Mouse (Mus musculus): ENCODE measurements around the gene Zic4. TPM values are rescaled to one million over a fixed set of nuclear protein-coding genes. Genes with fewer than 3 reads are reported as not detected.

The Zic4 gene
- not detected for polyA plus RNA-seq (2014; fragmentation: Illumina TruSeq; extraction: RNeasy Lipid Tissue Mini Kit (QIAGEN cat#74804); ENCODE audit: insufficient read depth, low read depth, low replicate concordance)

DNA sequence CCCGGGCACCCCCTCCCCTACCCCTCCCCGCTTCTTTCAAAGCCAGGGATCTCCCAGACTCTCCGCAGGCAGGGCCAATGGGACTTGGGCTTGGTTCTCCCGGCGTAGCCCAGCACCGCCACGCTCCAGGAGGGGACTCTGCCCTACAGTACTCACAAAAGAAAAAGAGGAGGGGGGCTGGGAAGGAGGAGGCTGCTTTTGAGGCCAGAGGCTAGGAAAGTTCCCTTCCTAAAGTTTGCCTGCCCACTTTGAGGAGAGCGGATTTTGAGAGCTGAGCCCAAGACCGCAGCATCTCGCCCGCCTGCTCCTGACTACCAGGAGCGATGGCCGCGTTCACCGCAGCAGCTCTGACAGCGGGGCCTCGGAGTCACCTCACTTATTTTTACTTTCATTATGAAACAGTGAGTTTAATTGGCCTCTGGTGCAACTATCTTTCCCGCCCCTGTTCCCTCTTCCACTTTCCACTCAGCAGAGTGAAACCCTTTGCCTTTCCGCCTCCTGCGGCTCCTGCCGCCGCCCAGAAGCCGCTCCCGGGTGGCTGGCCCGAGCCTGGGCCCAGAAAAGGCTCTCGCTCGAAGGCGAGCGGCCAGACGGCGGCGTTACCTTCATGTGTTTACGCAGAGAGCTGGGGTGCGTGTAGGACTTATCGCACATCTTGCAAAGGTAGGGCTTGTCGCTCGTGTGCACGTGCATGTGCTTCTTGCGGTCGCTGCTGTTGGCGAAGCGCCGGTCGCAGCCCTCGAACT, at the start of gene Zic4:
Gene Zic4 (plus strand): TSS at position 558 of the 746 bp plus-strand sequence.

DNA sequence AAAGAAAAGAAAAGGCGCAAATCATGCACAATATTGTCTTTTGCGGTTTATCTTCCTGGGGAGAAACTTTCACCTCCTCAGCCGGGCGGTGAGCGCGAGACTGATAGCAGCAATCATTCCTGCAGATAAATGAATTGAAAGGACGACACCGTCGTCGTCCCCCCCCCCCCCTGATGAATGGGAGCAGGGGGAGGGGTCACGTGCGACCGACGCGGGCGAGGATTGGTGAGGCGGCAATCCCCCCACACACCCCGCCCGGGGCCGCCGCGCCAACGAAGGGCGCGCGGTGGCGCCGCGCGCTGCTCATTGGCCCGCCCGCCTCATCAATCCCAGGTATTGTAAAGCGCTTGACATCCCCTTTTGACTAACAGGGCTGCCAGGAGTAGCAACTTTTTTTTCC, 3.5 kb downstream of the Zic4 start, which contains the start of gene Zic1:
Gene Zic1 (minus strand): TSS at position 147 of the 400 bp plus-strand sequence.

Other genes with a start within 250 kb of the Zic4 start
- not detected for gene Zic1, start 3.4 kb downstream of the Zic4 start, polyA plus RNA-seq (2014; fragmentation: Illumina TruSeq; extraction: RNeasy Lipid Tissue Mini Kit (QIAGEN cat#74804); ENCODE audit: insufficient read depth, low read depth, low replicate concordance)

All from lung, adult 10 weeks (tissue).